Mouse (Mus musculus): ENCODE measurements around the gene Kcnc1.

DNA sequence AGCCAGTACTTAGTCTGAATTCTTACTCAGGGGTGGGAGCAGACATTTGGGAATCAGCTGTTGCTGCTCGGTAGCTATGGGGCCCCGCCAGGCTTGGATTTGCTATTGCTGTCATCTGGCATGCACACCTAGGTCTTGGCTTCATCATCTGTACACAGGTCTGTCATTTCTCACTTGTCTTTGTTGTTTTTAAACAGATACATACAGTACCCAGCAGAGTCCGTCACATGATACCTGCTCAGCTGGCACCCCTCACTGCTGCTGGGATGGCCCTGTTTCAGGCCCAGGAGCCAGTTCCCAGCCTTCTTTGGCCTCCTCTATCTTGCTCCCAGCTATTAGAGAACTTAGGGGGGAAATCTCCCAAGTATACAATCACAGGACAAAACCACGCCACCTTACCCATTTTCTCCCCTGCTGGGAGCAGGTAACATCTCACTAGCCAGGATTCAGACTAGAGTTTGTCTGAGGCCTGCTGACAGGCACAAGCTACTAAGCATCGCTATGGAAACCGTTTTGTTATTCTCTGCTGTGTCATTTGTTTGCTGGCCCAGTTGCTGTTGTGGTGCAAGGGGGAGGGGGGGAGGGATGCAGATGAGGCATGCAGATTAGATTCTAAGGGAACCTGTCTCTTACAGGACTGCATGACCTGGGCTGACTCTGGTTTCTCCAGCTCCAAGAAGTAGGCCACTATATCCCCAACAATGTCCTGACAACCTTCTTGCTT is 52.8 kb downstream of the Kcnc1 start:
- TF ChIP-seq POLR2A (IDR thresholded peaks at IDR 0.05; ENCODE audit: low read depth, low read length) (no peak), CTCF (conservative IDR thresholded peaks at IDR 0.05; ENCODE audit: insufficient read depth, insufficient read length, low read depth, low read length) (no peak)
